26 mouse cellular contexts compared by ENCODE assay signal in genomic region chr5:121006176-121006575, GRCm38 (mm10). TPM values are rescaled to one million over a fixed set of nuclear protein-coding genes. Genes with fewer than 3 reads are reported as not detected.
DNase-seq lines count a peak whose midpoint lies in the region; ATAC-seq and TF ChIP-seq lines count a peak whose summit lies in the region.
"Had no signal": no experiment of that assay in that cellular context is flagged by ENCODE, and none has a peak within 500 bp of the region (broad histone marks: within the 10 kb centered on the region; RNA-seq: fewer than 3 reads in every experiment).

No protein-coding gene starts in this region.

- no peak overlapping the region for H3K9ac ChIP-seq in hindbrain, embryonic 15.5 days
- H3K9ac ChIP-seq in hindbrain, embryonic 14.5 days: no peak overlapping the region
- H3K9ac ChIP-seq: embryonic facial prominence, embryonic 12.5 days; embryonic facial prominence, embryonic 15.5 days; forebrain, embryonic 12.5 days; heart, embryonic 13.5 days had no signal

- no peaks in the 10 kb centered on the region for H3K36me3 ChIP-seq in hindbrain, embryonic 15.5 days
- H3K36me3 ChIP-seq in hindbrain, embryonic 14.5 days (replicated peaks; ENCODE audit: control insufficient read depth, insufficient read depth): no peaks in the 10 kb centered on the region
- no peaks in the 10 kb centered on the region for H3K36me3 ChIP-seq in embryonic facial prominence, embryonic 10.5 days (replicated peaks)
- H3K36me3 ChIP-seq: embryonic facial prominence, embryonic 12.5 days; embryonic facial prominence, embryonic 15.5 days; forebrain, embryonic 12.5 days; heart, embryonic 10.5 days; heart, embryonic 13.5 days had no signal

- no peak for TF ChIP-seq CTCF in cerebellum, adult 2 months (IDR thresholded peaks at IDR 0.05; ENCODE audit: borderline replicate concordance, insufficient read depth, low read depth, low read length)
- no peak for TF ChIP-seq CTCF in left cerebral cortex, adult 2 months (IDR thresholded peaks at IDR 0.05)

- no peaks in the 10 kb centered on the region for H3K27me3 ChIP-seq in cerebellum, adult 2 months (ENCODE audit: control insufficient read depth, insufficient read depth, low read length)
- H3K27me3 ChIP-seq in hindbrain, embryonic 15.5 days: no peaks in the 10 kb centered on the region
- H3K27me3 ChIP-seq in hindbrain, embryonic 14.5 days (ENCODE audit: control insufficient read depth, insufficient read depth, low read length): no peaks in the 10 kb centered on the region
- peaks cover 36% of the 10 kb centered on the region for H3K27me3 ChIP-seq in embryonic facial prominence, embryonic 10.5 days (replicated peaks; ENCODE audit: low read depth, poor library complexity, severe bottlenecking)

- H3K4me2 ChIP-seq in hindbrain, embryonic 15.5 days: peak overlapping the region; percentile 64
- H3K4me2 ChIP-seq in hindbrain, embryonic 14.5 days (replicated peaks): no peak overlapping the region
- H3K4me2 ChIP-seq: embryonic facial prominence, embryonic 12.5 days; embryonic facial prominence, embryonic 15.5 days; forebrain, embryonic 12.5 days; heart, embryonic 13.5 days had no signal

- intact Hi-C loops in left cerebral cortex, adult 2 months (cut with DNase I): loop anchor here (2.0 kb wide), 1 partner anchor 113 kb away; no protein-coding TSS in a partner anchor
- intact Hi-C loops in left cerebral cortex, postnatal 36 days (cut with DNase I): loop anchor here (5.0 kb wide), 1 partner anchor 111 kb away; no protein-coding TSS in a partner anchor

- peaks cover 39% of the 10 kb centered on the region for H3K4me1 ChIP-seq in cerebellum, adult 2 months (ENCODE audit: control insufficient read depth, insufficient read depth, low read length)
- peaks cover 65% of the 10 kb centered on the region for H3K4me1 ChIP-seq in hindbrain, embryonic 15.5 days (replicated peaks)
- H3K4me1 ChIP-seq in hindbrain, embryonic 14.5 days (replicated peaks; ENCODE audit: control insufficient read depth, insufficient read depth, low read length): peaks cover 34% of the 10 kb centered on the region
- peaks cover 9% of the 10 kb centered on the region; the same call in 1 of the 2 replicates for H3K4me1 ChIP-seq in embryonic facial prominence, embryonic 10.5 days
- H3K4me1 ChIP-seq: embryonic facial prominence, embryonic 15.5 days; heart, embryonic 13.5 days had no signal

- H3K9me3 ChIP-seq in hindbrain, embryonic 15.5 days: no peaks in the 10 kb centered on the region
- H3K9me3 ChIP-seq in hindbrain, embryonic 14.5 days (ENCODE audit: control insufficient read depth, low read length): no peaks in the 10 kb centered on the region
- no peaks in the 10 kb centered on the region for H3K9me3 ChIP-seq in embryonic facial prominence, embryonic 10.5 days
- H3K9me3 ChIP-seq: embryonic facial prominence, embryonic 12.5 days; embryonic facial prominence, embryonic 15.5 days; forebrain, embryonic 12.5 days; heart, embryonic 10.5 days; heart, embryonic 13.5 days had no signal

- DNase-seq in cerebellum, adult 2 months: no peak
- no peak for DNase-seq in cerebellum, postnatal 4 days (ENCODE audit: low spot score in 2 of 2)
- DNase-seq in hindbrain, embryonic 14.5 days (ENCODE audit: low spot score): no peak
- no peak for DNase-seq in left cerebral cortex, adult 2 months (ENCODE audit: extremely low spot score in 1 of 2, low spot score in 2 of 2)
- no peak for DNase-seq in left cerebral cortex, postnatal 36 days (ENCODE audit: low spot score in 2 of 2)
- DNase-seq in embryonic facial prominence, embryonic 10.5 days (ENCODE audit: low spot score): no peak
- DNase-seq: adrenal gland, adult 8-10 months; adrenal gland, postnatal 25 days; cerebellum, postnatal 25 days; gastrocnemius, postnatal 10 days; gastrocnemius, postnatal 36 days; heart, adult 2 months; heart, postnatal 14 days; heart, postnatal 4 days had no signal

- H3K27ac ChIP-seq in cerebellum, adult 2 months (ENCODE audit: insufficient read depth, low read length): no peak overlapping the region
- no peak overlapping the region for H3K27ac ChIP-seq in hindbrain, embryonic 15.5 days (replicated peaks)
- H3K27ac ChIP-seq in hindbrain, embryonic 14.5 days: no peak overlapping the region
- peak overlapping the region; percentile 89 for H3K27ac ChIP-seq in left cerebral cortex, adult 2 months
- H3K27ac ChIP-seq in embryonic facial prominence, embryonic 10.5 days (replicated peaks): no peak overlapping the region
- H3K27ac ChIP-seq: embryonic facial prominence, embryonic 12.5 days; embryonic facial prominence, embryonic 15.5 days; forebrain, embryonic 12.5 days; heart, adult 2 months; heart, embryonic 10.5 days; heart, embryonic 13.5 days had no signal

- H3K4me3 ChIP-seq in cerebellum, adult 2 months (replicated peaks; ENCODE audit: insufficient read depth, low read depth, low read length): peak overlapping the region; percentile 4
- H3K4me3 ChIP-seq in hindbrain, embryonic 15.5 days: no peak overlapping the region
- no peak overlapping the region for H3K4me3 ChIP-seq in hindbrain, embryonic 14.5 days (replicated peaks; ENCODE audit: low read length)
- H3K4me3 ChIP-seq in left cerebral cortex, adult 2 months: peak overlapping the region; percentile 65
- H3K4me3 ChIP-seq in embryonic facial prominence, embryonic 10.5 days: no peak overlapping the region
- H3K4me3 ChIP-seq: embryonic facial prominence, embryonic 12.5 days; embryonic facial prominence, embryonic 15.5 days; erythroblast, embryonic 14.5 days; forebrain, embryonic 12.5 days; heart, adult 2 months; heart, embryonic 10.5 days; heart, embryonic 13.5 days had no signal

- no peak for ATAC-seq in hindbrain, embryonic 15.5 days (ENCODE audit: low FRiP score, low read depth)
- ATAC-seq in hindbrain, embryonic 14.5 days (ENCODE audit: low FRiP score): no peak
- ATAC-seq: activated CD4-positive, CD25-positive, alpha-beta regulatory T cell, adult 4 months; intestine, postnatal 0 days had no signal

- TF ChIP-seq POLR2A in cerebellum, adult 2 months (IDR thresholded peaks at IDR 0.05; ENCODE audit: borderline replicate concordance, insufficient read depth, low read length): no peak

- WGBS in cerebellum, adult 2 months: 34% methylated on average over 3 of the region's 4 CpGs
- 65% methylated on average over 3 of the region's 4 CpGs for WGBS in hindbrain, embryonic 15.5 days
- 51% methylated on average over 3 of the region's 4 CpGs for WGBS in hindbrain, embryonic 14.5 days
- WGBS in embryonic facial prominence, embryonic 10.5 days: 63% methylated on average over 3 of the region's 4 CpGs

RNA-seq across cellular contexts. Expression of gene Rph3a, which starts 3.7 kb away (rescaled TPM):
- 277 and 287 TPM in 2 replicates for polyA plus RNA-seq in cerebellum, adult 2 months (2012; rRNA removed)
- 30.9 and 31.9 TPM in 2 replicates for polyA plus RNA-seq in hindbrain, embryonic 15.5 days (2015; fragmentation: Nextera tagmentation; extraction: Ambion mirVana)
- polyA plus RNA-seq in hindbrain, embryonic 14.5 days (2014; fragmentation: Nextera tagmentation; extraction: Ambion mirVana): 28.6 and 33.7 TPM in 2 replicates
- 100 to 1,000 TPM; 329 to 347 TPM for total RNA-seq in left cerebral cortex, adult 2 months (2021)
- total RNA-seq in left cerebral cortex, postnatal 36 days (2021): 100 to 1,000 TPM; 304 to 358 TPM
- 0.14 and 0.20 TPM in 2 replicates for polyA plus RNA-seq in embryonic facial prominence, embryonic 10.5 days (2016; fragmentation: Nextera tagmentation; extraction: Ambion mirVana)
- total RNA-seq: gastrocnemius, adult 18-20 months; gastrocnemius, postnatal 36 days; granulocyte monocyte progenitor cell, adult 5-6 weeks; heart, adult 2 months; heart, postnatal 14 days had no signal
- polyA plus RNA-seq: activated CD4-positive, CD25-positive, alpha-beta regulatory T cell, adult 4 months; erythroblast, embryonic 14.5 days; heart, adult 2 months; heart, embryonic 10.5 days; heart, embryonic 13.5 days; heart, embryonic 16.5 days had no signal

Comparison
In these comparisons a context has a peak if more than half of its experiments do, and no peak if none do; other contexts are left out.
1. H3K4me3 ChIP-seq: peak in cerebellum, adult 2 months (single experiment) and left cerebral cortex, adult 2 months (single experiment); none in hindbrain, embryonic 15.5 days (single experiment), hindbrain, embryonic 14.5 days (single experiment) and embryonic facial prominence, embryonic 10.5 days (single experiment).
2. RNA of gene Rph3a, which starts 3.7 kb away (polyA plus RNA-seq): 277 to 287 TPM in cerebellum, adult 2 months, 30.9 to 31.9 TPM in hindbrain, embryonic 15.5 days and 28.6 to 33.7 TPM in hindbrain, embryonic 14.5 days; 0.14 to 0.20 TPM in embryonic facial prominence, embryonic 10.5 days; every median in the first group is over 10 times any median in the second.